Mouse (Mus musculus): Measurements from ENCODE around the gene Osbpl8.

DNA sequence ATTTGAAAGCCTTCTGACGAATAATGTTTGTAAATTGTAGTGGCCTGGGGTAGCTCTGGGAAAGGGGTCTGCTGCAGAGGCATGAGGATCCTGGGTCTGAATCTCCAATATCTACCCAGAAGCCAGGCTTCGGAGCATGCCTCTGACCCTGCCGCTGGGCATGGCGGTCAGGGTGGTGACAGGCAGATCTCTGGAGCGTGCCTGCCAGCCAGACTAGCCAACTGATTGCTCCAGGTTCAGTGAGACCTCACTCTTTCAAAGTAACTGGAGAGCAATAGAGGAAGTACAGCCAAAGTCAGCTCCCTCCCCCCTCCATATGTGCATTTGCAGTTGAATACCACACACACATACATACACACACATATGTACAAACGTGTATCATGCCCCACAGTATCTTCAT, 137.9 kb downstream of the Osbpl8 start:
- TF ChIP-seq CTCF (IDR thresholded peaks at IDR 0.05; ENCODE audit: extremely low read depth, insufficient read depth, low read length): no peak
- no peak for TF ChIP-seq POLR2A (IDR thresholded peaks at IDR 0.05; ENCODE audit: extremely low read depth, insufficient read depth, low read length)

All from cortical plate, adult 2 months (tissue).